Mouse (Mus musculus) limb, embryonic 12.5 days (tissue): ENCODE data around the gene Raet1e. TPM values are rescaled to one million over a fixed set of nuclear protein-coding genes. Genes with fewer than 3 reads are reported as not detected.
"Not testable (repeated sequence)": the region's sequence is repeated elsewhere in the genome, so short reads cannot be mapped to it uniquely, and the experiment has no call there.

Source experiments
- ATAC-seq: fragments of 200-750 bp; cut with Nextera tagmentation; 2 replicates; pipeline ENCODE4 v1.8.0; 2017; ENCODE audit warnings: low read depth, moderate TSS enrichment; ENCODE audit not compliant: insufficient number of reproducible peaks, insufficient read depth, low FRiP score, low TSS enrichment
- H3K27ac ChIP-seq: fragments of 300-500 bp; sonication (generic); 2 replicates; pipeline ENCODE4 v1.5.1; 2016; ENCODE audit warnings: mild to moderate bottlenecking, moderate library complexity
- H3K27me3 ChIP-seq: fragments of 300-500 bp; sonication (generic); 2 replicates; pipeline ENCODE4 v1.6.1; 2016; ENCODE audit warnings: mild to moderate bottlenecking, moderate library complexity
- H3K36me3 ChIP-seq: fragments of 300-500 bp; sonication (generic); 2 replicates; pipeline ENCODE4 v1.6.1; 2016; ENCODE audit warnings: mild to moderate bottlenecking, moderate library complexity
- H3K4me1 ChIP-seq: fragments of 300-500 bp; sonication (generic); replicated peaks from 2 replicates; pipeline ENCODE4 v1.6.1; 2016
- H3K4me2 ChIP-seq: fragments of 300-500 bp; sonication (generic); 2 replicates; pipeline ENCODE4 v1.6.1; 2016; ENCODE audit warnings: mild to moderate bottlenecking, moderate library complexity
- H3K4me3 ChIP-seq: fragments of 300-500 bp; sonication (generic); replicated peaks from 2 replicates; pipeline ENCODE4 v1.5.1; 2016; ENCODE audit warnings: mild to moderate bottlenecking
- H3K9ac ChIP-seq: fragments of 300-500 bp; sonication (generic); replicated peaks from 2 replicates; pipeline ENCODE4 v1.6.1; 2016; ENCODE audit warnings: mild to moderate bottlenecking, moderate library complexity
- H3K9me3 ChIP-seq: fragments of 300-500 bp; sonication (generic); 2 replicates; pipeline ENCODE4 v1.6.1; 2016; ENCODE audit warnings: mild to moderate bottlenecking, moderate library complexity
- WGBS: fragments of 180-500 bp; shearing (Covaris S2); methylation state at CpG from one replicate; pipeline ENCODE4 v1.1.7; 2016; 5-methylcytosine and 5-hydroxymethylcytosine counted together
- polyA plus RNA-seq: library from polyadenylated mRNA; unstranded; fragments of >200 nt; fragmentation: Nextera tagmentation; extraction: Ambion mirVana; gene quantifications from 2 replicates; pipeline ENCODE4 v1.2.1, GENCODE M21; 2016

The Raet1e gene
- polyA plus RNA-seq, 1 experiment from 2014 or later, result 14.1 TPM

- ATAC-seq, H3K4me2 ChIP-seq, H3K4me3 ChIP-seq, H3K9me3 ChIP-seq, H3K36me3 ChIP-seq, H3K27ac ChIP-seq, H3K9ac ChIP-seq, H3K27me3 ChIP-seq, H3K4me1 ChIP-seq: not testable (repeated sequence)
- 74% methylated on average over 1 of the region's 1 CpGs for WGBS
Measured at GRCm38 (mm10) chr10:22167061-22167460, 8.7 kb downstream of the Raet1e start.

- H3K9me3 ChIP-seq, H3K4me3 ChIP-seq, H3K27ac ChIP-seq, ATAC-seq, H3K27me3 ChIP-seq, H3K4me1 ChIP-seq, H3K4me2 ChIP-seq, H3K36me3 ChIP-seq, H3K9ac ChIP-seq: not testable (repeated sequence)
Measured at GRCm38 (mm10) chr10:22169116-22169515, 10.7 kb downstream of the Raet1e start.

DNA sequence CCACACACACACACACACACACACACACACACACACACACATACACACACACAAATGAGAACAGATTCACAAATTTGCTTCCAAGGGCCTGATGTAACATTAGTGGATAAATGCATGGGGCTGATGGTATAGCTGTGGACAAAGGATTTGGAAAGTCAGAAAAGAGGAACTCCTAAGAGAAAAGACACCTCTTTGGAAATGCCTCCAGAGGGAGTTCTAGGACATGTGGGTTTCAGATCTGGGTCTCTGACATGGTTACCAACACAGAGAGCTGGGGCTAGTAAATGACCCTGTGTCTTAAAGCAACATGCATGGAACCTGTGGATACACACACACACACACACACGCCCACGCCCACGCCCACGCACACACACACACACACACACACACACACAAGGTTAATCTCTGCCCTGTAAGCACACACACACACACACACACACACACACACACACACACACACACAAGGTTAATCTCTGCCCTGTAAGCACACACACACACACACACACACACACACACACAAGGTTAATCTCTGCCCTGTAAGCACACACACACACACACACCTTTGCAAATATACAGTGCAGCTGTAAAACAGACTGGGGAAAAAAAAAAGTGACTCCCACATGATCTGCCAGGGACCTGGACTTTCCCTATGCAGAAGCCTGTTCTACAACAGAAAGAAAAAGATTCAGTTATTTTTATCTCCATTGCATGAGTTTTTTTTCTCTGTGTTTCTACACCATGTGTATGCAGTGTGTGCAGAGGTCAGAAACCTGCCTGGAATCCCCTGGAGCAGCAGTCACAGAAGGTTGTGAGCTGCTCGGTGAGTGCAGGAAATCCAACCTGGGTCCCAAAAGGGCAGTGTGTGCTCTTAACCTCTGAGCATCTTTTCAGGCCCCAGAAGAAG is 14.3 kb downstream of the Raet1e start:
- WGBS, result 53% methylated on average over 4 of the region's 5 CpGs
- H3K27me3 ChIP-seq, H3K9ac ChIP-seq, H3K4me1 ChIP-seq, H3K27ac ChIP-seq, H3K36me3 ChIP-seq, H3K9me3 ChIP-seq: not testable (repeated sequence)
- H3K4me3 ChIP-seq, result 0 out of 2 replicates have a peak overlapping the region, but pooled peaks have one; percentile 15
- peak; percentile 40; the same call in 1 of the 2 replicates for ATAC-seq
- H3K4me2 ChIP-seq, result peak overlapping the region; percentile 42

- WGBS, result 13% methylated on average over 11 of the region's 17 CpGs
- not testable (repeated sequence) for H3K27ac ChIP-seq, H3K9me3 ChIP-seq, H3K27me3 ChIP-seq, H3K9ac ChIP-seq, H3K4me1 ChIP-seq, H3K36me3 ChIP-seq
- peak; percentile 88; the same call in 1 of the 2 replicates for ATAC-seq
- Histone ChIP-seq H3K4me3 (0 out of 2 replicates have a peak overlapping the region, but pooled peaks have one; percentile 15), H3K4me2 (peak overlapping the region; percentile 42)
Measured at GRCm38 (mm10) chr10:22173335-22174189, 15.2 kb downstream of the Raet1e start.

GRCm38 (mm10) chr10:22174190-22174487 is 15.8 kb downstream of the Raet1e start:
- not testable (repeated sequence) for H3K27me3 ChIP-seq, H3K36me3 ChIP-seq, H3K9me3 ChIP-seq, H3K4me1 ChIP-seq, H3K4me3 ChIP-seq, H3K9ac ChIP-seq, H3K27ac ChIP-seq, ATAC-seq, H3K4me2 ChIP-seq
- 76% methylated on average over 2 of the region's 2 CpGs for WGBS

- H3K36me3 ChIP-seq, H3K9me3 ChIP-seq, H3K4me1 ChIP-seq, H3K4me2 ChIP-seq, H3K27ac ChIP-seq, H3K27me3 ChIP-seq, H3K4me3 ChIP-seq, ATAC-seq, H3K9ac ChIP-seq: not testable (repeated sequence)
- WGBS, result 91% methylated on average over 2 of the region's 2 CpGs
Measured at GRCm38 (mm10) chr10:22176515-22176914, 18.1 kb downstream of the Raet1e start.

GRCm38 (mm10) chr10:22191035-22191434 is 32.7 kb downstream of the Raet1e start:
- 1% methylated on average over 6 of the region's 10 CpGs for WGBS
- not testable (repeated sequence) for H3K36me3 ChIP-seq, H3K9me3 ChIP-seq, H3K4me1 ChIP-seq, H3K9ac ChIP-seq, H3K4me3 ChIP-seq, H3K27me3 ChIP-seq, H3K27ac ChIP-seq
- peak overlapping the region; percentile 38 for H3K4me2 ChIP-seq
- 0 out of 2 replicates have a peak, but pooled peaks have one; percentile 70 for ATAC-seq

- H3K4me2 ChIP-seq, H3K4me3 ChIP-seq, H3K9me3 ChIP-seq, H3K27ac ChIP-seq, H3K27me3 ChIP-seq, ATAC-seq, H3K4me1 ChIP-seq, H3K36me3 ChIP-seq, H3K9ac ChIP-seq: not testable (repeated sequence)
- WGBS, result 100% methylated on average over 2 of the region's 3 CpGs
Measured at GRCm38 (mm10) chr10:22201352-22201751, 43.0 kb downstream of the Raet1e start.

GRCm38 (mm10) chr10:22202784-22203583 is 44.6 kb downstream of the Raet1e start:
- not testable (repeated sequence) for H3K4me3 ChIP-seq, H3K4me1 ChIP-seq, ATAC-seq, H3K27me3 ChIP-seq, H3K4me2 ChIP-seq, H3K36me3 ChIP-seq, H3K9ac ChIP-seq, H3K9me3 ChIP-seq, H3K27ac ChIP-seq
- no CpG with 5 or more reads among the region's 2 CpGs for WGBS

- H3K9ac ChIP-seq, result not testable (repeated sequence)
- 56% methylated on average over 1 of the region's 1 CpGs for WGBS
Measured at GRCm38 (mm10) chr10:22206443-22206842, 48.1 kb downstream of the Raet1e start.

More at GRCm38 (mm10) chr10:22206443-22206842, 48.1 kb downstream of the Raet1e start:
- not testable (repeated sequence) for H3K27ac ChIP-seq, H3K4me2 ChIP-seq, H3K9me3 ChIP-seq, H3K36me3 ChIP-seq, H3K4me3 ChIP-seq, H3K27me3 ChIP-seq, ATAC-seq, H3K4me1 ChIP-seq
